Mouse (Mus musculus): ENCODE results near the gene Olfr963.
"Not testable (repeated sequence)": the region's sequence is repeated elsewhere in the genome, so short reads cannot be mapped to it uniquely, and the experiment has no call there.

Gene Olfr963

GRCm38 (mm10) chr9:39666905-39667304 lies at the start of gene Olfr963:
Gene Olfr963 (plus strand): TSS chr9:39667205.
- DNase-seq: no peak

- no peak for DNase-seq
These were observed 45.9 kb upstream of the Olfr963 start, which contains the start of gene Olfr960 for GRCm38 (mm10) chr9:39621073-39621472. Gene Olfr960 (plus strand): TSS chr9:39621373.

- DNase-seq: no peak
These were observed 43.2 kb upstream of the Olfr963 start for GRCm38 (mm10) chr9:39623783-39624182.

GRCm38 (mm10) chr9:39624711-39625110 lies 42.3 kb upstream of the Olfr963 start:
- DNase-seq: no peak

GRCm38 (mm10) chr9:39629069-39629468 lies 37.9 kb upstream of the Olfr963 start:
- no peak for DNase-seq

- DNase-seq: peak; percentile 14
These were observed 33.0 kb upstream of the Olfr963 start for GRCm38 (mm10) chr9:39633913-39634594.

GRCm38 (mm10) chr9:39644785-39645184 lies 22.2 kb upstream of the Olfr963 start, which contains the start of gene Olfr961:
Gene Olfr961 (plus strand): TSS chr9:39645085.
- DNase-seq: no peak

GRCm38 (mm10) chr9:39647382-39647781 lies 19.6 kb upstream of the Olfr963 start:
- DNase-seq: no peak

- no peak for DNase-seq
These were observed 12.1 kb upstream of the Olfr963 start for GRCm38 (mm10) chr9:39654756-39655396.

GRCm38 (mm10) chr9:39669723-39670122 lies 2.7 kb downstream of the Olfr963 start:
- DNase-seq: no peak

GRCm38 (mm10) chr9:39674820-39675219 lies 7.8 kb downstream of the Olfr963 start:
- no peak for DNase-seq

- DNase-seq: no peak
These were observed 11.6 kb downstream of the Olfr963 start for GRCm38 (mm10) chr9:39678557-39678956.

GRCm38 (mm10) chr9:39679280-39679679 lies 12.3 kb downstream of the Olfr963 start:
- DNase-seq: no peak

GRCm38 (mm10) chr9:39701123-39701522 lies 34.1 kb downstream of the Olfr963 start:
- not testable (repeated sequence) for DNase-seq

GRCm38 (mm10) chr9:39707017-39707416 lies 40.0 kb downstream of the Olfr963 start, which contains the start of gene Olfr149:
Gene Olfr149 (minus strand): TSS chr9:39707117.
- no peak for DNase-seq

GRCm38 (mm10) chr9:39708958-39709357 lies 42.0 kb downstream of the Olfr963 start:
- DNase-seq: no peak

GRCm38 (mm10) chr9:39711053-39711452 lies 44.0 kb downstream of the Olfr963 start, which contains the start of gene Olfr965:
Gene Olfr965 (plus strand): TSS chr9:39711353.
- no peak for DNase-seq
